Mouse (Mus musculus) heart, embryonic 16.5 days (tissue): Measurements from ENCODE around the gene Gpn1. TPM values are rescaled to one million over a fixed set of nuclear protein-coding genes. Genes with fewer than 3 reads are reported as not detected.
"Not testable (repeated sequence)": the region's sequence is repeated elsewhere in the genome, so short reads cannot be mapped to it uniquely, and the experiment has no call there.

ENCODE experiments used
- ATAC-seq: fragments of 200-750 bp; cut with Nextera tagmentation; replicated peaks from 2 replicates; pipeline ENCODE4 v1.8.0; 2017; ENCODE audit warnings: moderate number of reproducible peaks; ENCODE audit not compliant: insufficient read depth, low FRiP score; ENCODE audit errors: extremely low read depth
- H3K27ac ChIP-seq: fragments of 300-500 bp; sonication (generic); 2 replicates; pipeline ENCODE4 v1.5.1; 2014; ENCODE audit warnings: mild to moderate bottlenecking, low read length, control low read depth, moderate library complexity
- H3K27me3 ChIP-seq: fragments of 300-500 bp; sonication (generic); 2 replicates; pipeline ENCODE4 v1.6.1; 2014; ENCODE audit warnings: low read length, mixed read lengths; ENCODE audit not compliant: control insufficient read depth, insufficient read depth
- H3K36me3 ChIP-seq: fragments of 300-500 bp; sonication (generic); 2 replicates; pipeline ENCODE4 v1.6.1; 2014; ENCODE audit not compliant: control insufficient read depth, insufficient read depth
- H3K4me1 ChIP-seq: fragments of 300-500 bp; sonication (generic); 2 replicates; pipeline ENCODE4 v1.6.1; 2014; ENCODE audit warnings: low read length, mixed read lengths; ENCODE audit not compliant: control insufficient read depth, insufficient read depth
- H3K4me2 ChIP-seq: fragments of 300-500 bp; sonication (generic); 2 replicates; pipeline ENCODE4 v1.6.1; 2014; ENCODE audit warnings: low read depth, mild to moderate bottlenecking, control low read depth, low read length
- H3K4me3 ChIP-seq: fragments of 300-500 bp; sonication (generic); 2 replicates; pipeline ENCODE4 v1.5.1; 2014; ENCODE audit warnings: mild to moderate bottlenecking, control low read depth, low read length
- H3K9ac ChIP-seq: fragments of 300-500 bp; sonication (generic); 2 replicates; pipeline ENCODE4 v1.6.1; 2014; ENCODE audit warnings: low read length, control low read depth
- H3K9me3 ChIP-seq: fragments of 300-500 bp; sonication (generic); replicated peaks from 2 replicates; pipeline ENCODE4 v1.6.1; 2016; ENCODE audit warnings: low read length; ENCODE audit not compliant: control insufficient read depth
- WGBS: fragments of 180-500 bp; shearing (Covaris S2); extraction: QIAGEN DNeasy Blood & Tissue Kit; methylation state at CpG from one replicate; pipeline ENCODE4 v1.1.7; 2014; 5-methylcytosine and 5-hydroxymethylcytosine counted together
- polyA plus RNA-seq: library from polyadenylated mRNA; unstranded; fragments of >200 nt; fragmentation: Nextera tagmentation; extraction: Ambion mirVana; gene quantifications from 2 replicates; pipeline ENCODE4 v1.2.1, GENCODE M21; 2015

Gpn1 gene
- polyA plus RNA-seq, 1 experiment from 2014 or later, result 39.8 TPM

DNA sequence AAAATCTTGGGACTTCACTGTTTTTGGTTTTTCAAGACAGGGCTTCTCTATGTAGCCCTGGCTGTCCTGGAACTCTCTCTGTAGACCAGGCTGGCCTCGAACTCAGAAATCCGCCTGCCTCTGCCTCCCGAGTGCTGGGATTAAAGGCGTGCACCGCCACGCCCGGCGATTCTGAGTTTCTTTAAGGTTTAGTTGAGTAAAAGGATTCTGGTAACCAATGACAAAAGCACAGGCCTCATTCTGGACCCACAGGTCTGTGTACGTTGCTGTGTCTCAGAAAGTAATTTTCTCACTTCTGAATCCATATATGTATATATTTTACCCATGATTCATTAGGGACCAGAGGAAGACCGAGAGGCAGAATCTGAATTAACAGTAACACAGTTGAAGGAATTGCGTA lies 33.2 kb downstream of the Gpn1 start, which contains the start of gene Supt7l:
Gene Supt7l (minus strand): TSS at position 101 of the 400 bp plus-strand sequence.
- H3K4me3 ChIP-seq, result peak within 1 kb of the TSS; percentile 96
- peaks cover 27% of the 10 kb centered on the region for H3K36me3 ChIP-seq
- 71% methylated on average over 11 of the region's 11 CpGs for WGBS

DNA sequence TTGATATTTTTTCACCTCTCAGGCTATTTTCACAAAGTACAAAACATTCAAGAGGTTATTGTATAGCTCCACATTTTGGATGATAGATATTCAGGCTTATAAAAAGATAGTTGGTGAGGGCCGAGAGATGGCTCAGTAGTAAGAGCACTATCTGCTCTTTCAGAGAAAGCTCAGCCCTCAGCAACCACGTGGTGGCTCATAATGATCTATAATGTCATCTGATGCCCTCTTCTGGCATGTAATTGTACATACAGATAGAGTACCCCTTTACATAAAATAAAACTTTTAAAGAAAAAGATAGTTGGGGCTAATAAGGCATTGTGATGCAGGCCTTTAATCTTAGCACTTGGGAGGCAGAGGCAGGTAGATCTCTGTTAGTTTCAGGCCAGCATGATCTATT lies 34.0 kb downstream of the Gpn1 start:
- no peak overlapping the region for H3K27ac ChIP-seq
- no peaks in the 10 kb centered on the region for H3K27me3 ChIP-seq
- H3K36me3 ChIP-seq, result peaks cover 28% of the 10 kb centered on the region
- 57% methylated on average over 2 of the region's 2 CpGs for WGBS
- no peak overlapping the region for H3K9ac ChIP-seq
- no peak for ATAC-seq
- no peaks in the 10 kb centered on the region for H3K9me3 ChIP-seq
- no peak overlapping the region for H3K4me2 ChIP-seq
- no peak overlapping the region for H3K4me3 ChIP-seq
- peaks cover 19% of the 10 kb centered on the region for H3K4me1 ChIP-seq

More for the DNA sequence above, 33.2 kb downstream of the Gpn1 start, which contains the start of gene Supt7l:
- Histone ChIP-seq H3K27ac (peak within 1 kb of the TSS; percentile 87), H3K4me2 (peak within 1 kb of the TSS; percentile 98), H3K4me1 (peaks cover 19% of the 10 kb centered on the region), H3K9ac (peak within 1 kb of the TSS; percentile 91)
- not testable (repeated sequence) for ATAC-seq, H3K9me3 ChIP-seq, H3K27me3 ChIP-seq

DNA sequence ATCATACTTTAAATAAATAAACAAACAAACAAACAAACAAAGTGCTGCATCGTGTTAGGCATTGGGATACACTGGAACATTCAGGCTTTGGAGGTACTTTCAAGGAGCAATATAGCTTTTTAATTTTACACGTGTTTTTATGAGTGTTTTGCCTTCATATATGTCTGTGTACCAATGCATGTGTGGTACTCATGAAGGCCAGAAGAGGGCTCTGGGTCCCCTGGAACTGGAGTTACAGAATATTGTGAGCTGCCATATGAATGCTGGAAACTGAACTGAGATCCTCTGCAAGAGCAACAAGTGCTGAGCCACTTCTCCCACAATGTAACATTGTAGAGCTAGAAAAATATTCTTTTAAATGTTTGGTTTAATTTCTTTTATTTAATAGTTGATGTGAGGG lies 40.7 kb downstream of the Gpn1 start:
- no peak for ATAC-seq
- Histone ChIP-seq H3K4me2 (no peak overlapping the region), H3K4me3 (no peak overlapping the region), H3K36me3 (peaks cover 52% of the 10 kb centered on the region), H3K27me3 (no peaks in the 10 kb centered on the region), H3K9ac (no peak overlapping the region), H3K27ac (no peak overlapping the region), H3K4me1 (no peaks in the 10 kb centered on the region), H3K9me3 (no peaks in the 10 kb centered on the region)
- WGBS, result 84% methylated on average over 2 of the region's 2 CpGs

DNA sequence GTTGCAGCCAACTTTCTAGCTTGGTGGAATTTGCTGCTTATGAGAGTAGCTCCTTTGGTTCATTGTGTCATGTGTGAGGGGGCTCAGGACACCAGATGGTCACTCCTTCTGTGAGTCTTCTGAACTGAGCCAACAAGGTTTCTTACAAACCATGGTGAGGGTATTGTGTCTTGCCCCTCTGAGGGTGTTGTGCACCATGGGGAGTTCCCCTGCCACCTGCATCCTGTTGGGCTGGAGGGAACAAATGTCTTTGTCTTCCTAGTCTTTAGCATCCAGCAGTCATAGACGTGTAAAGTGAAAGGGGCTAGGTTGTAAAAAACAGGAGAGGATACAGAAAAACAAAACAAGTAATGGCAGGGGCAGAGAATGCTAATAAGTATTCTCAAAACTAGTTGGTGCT lies 64.9 kb downstream of the Gpn1 start:
- peaks cover 16% of the 10 kb centered on the region; the same call in 1 of the 2 replicates for H3K36me3 ChIP-seq
- WGBS, result 55% methylated on average over 1 of the region's 1 CpGs
- H3K4me2 ChIP-seq, result no peak overlapping the region

DNA sequence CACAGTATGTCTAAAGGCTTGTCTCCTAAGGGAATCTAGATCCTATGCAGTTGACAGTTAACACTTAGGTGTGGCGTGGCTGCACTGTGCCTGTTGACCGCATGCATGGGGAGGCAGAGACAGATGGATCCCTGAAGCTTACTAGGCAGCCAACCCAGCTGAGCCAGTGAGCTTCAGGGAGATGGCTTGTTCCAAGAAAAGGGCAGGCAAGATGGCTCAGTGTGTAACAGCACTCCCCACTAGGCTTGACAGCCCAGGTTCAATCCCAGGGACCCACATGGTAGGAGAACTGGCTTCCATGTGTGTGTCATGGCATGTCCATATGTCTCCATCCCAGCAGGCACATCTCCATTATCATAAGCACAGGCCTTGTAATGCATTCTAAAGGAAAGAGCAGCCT lies 65.8 kb downstream of the Gpn1 start:
- peaks cover 23% of the 10 kb centered on the region for H3K4me1 ChIP-seq
- WGBS, result 94% methylated on average over 2 of the region's 2 CpGs
- no peak overlapping the region for H3K4me2 ChIP-seq
- H3K36me3 ChIP-seq, result 0 out of 2 replicates have a peak, but pooled peaks cover 11% of the 10 kb centered on the region
- no peaks in the 10 kb centered on the region for H3K9me3 ChIP-seq
- no peak overlapping the region for H3K27ac ChIP-seq
- ATAC-seq, result no peak
- no peaks in the 10 kb centered on the region for H3K27me3 ChIP-seq
- H3K9ac ChIP-seq, result no peak overlapping the region
- no peak overlapping the region for H3K4me3 ChIP-seq

More for the DNA sequence above, 64.9 kb downstream of the Gpn1 start:
- Histone ChIP-seq H3K4me3 (no peak overlapping the region), H3K27ac (no peak overlapping the region), H3K9me3 (no peaks in the 10 kb centered on the region), H3K27me3 (no peaks in the 10 kb centered on the region), H3K9ac (no peak overlapping the region), H3K4me1 (peaks cover 14% of the 10 kb centered on the region)
- no peak for ATAC-seq

DNA sequence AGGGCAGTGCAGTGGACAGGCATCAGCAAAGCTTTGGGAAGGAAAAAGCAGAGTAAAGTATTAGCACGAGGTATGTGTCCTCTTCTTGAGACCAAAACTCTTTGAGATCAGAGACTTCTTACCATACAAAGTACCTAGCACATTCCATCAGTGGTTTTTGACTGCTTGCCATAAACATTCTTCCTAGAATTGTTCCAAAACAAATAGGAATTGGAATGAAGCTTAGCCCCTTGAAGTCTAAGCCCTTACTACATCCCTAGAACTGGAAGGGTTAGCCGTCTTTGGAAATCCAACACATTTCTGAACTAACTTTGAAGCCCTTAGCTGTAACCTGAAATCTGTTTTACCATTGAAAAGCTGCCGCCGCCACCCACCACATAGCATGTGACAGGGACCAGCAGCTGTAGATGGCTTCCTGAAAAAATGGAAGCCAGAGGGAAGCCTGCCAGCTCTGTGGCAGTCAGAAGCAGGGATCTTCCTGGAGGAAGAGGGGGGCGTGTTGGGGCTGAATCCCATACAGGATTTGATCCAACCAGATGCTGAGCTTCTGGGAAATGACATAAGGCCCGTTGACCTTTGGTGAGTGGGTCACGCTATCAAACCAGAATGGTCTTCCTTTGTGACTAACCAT lies 67.6 kb downstream of the Gpn1 start:
- peak; percentile 33; the same call in 1 of the 2 replicates for ATAC-seq
- peak overlapping the region; percentile 64 for H3K27ac ChIP-seq
- H3K4me2 ChIP-seq, result no peak overlapping the region
- no peaks in the 10 kb centered on the region for H3K9me3 ChIP-seq
- H3K27me3 ChIP-seq, result no peaks in the 10 kb centered on the region
- WGBS, result 60% methylated on average over 7 of the region's 7 CpGs
- peaks cover 24% of the 10 kb centered on the region for H3K4me1 ChIP-seq
- H3K4me3 ChIP-seq, result no peak overlapping the region
- 0 out of 2 replicates have a peak, but pooled peaks cover 4% of the 10 kb centered on the region for H3K36me3 ChIP-seq
- H3K9ac ChIP-seq, result no peak overlapping the region

Other genes starting within 250 kb of the Gpn1 start
- gene Krtcap3, start 243.1 kb upstream of the Gpn1 start, polyA plus RNA-seq, result 5.4 and 6.3 TPM in 2 replicates
- gene Ift172, start 203.6 kb upstream of the Gpn1 start, polyA plus RNA-seq, result 22.3 and 26.8 TPM in 2 replicates
- 15.7 and 16.9 TPM in 2 replicates for gene Fndc4, start 198.7 kb upstream of the Gpn1 start, polyA plus RNA-seq
- 0.16 and 0.18 TPM in 2 replicates for gene Gckr, start 197.3 kb upstream of the Gpn1 start, polyA plus RNA-seq
- gene Zfp512, start 42.3 kb upstream of the Gpn1 start, polyA plus RNA-seq, result 41.3 and 43.0 TPM in 2 replicates
- not detected in 2 replicates for gene 4930548H24Rik, start 9.0 kb upstream of the Gpn1 start, polyA plus RNA-seq
- 18.9 and 20.0 TPM in 2 replicates for gene Slc4a1ap, start 32.3 kb downstream of the Gpn1 start, polyA plus RNA-seq
- 18.6 and 20.2 TPM in 2 replicates for gene Supt7l, start 33.1 kb downstream of the Gpn1 start, polyA plus RNA-seq
- gene Mrpl33, start 102.2 kb downstream of the Gpn1 start, polyA plus RNA-seq, result 382 and 409 TPM in 2 replicates
- 3.8 and 5.2 TPM in 2 replicates for gene Rbks, start 202.9 kb downstream of the Gpn1 start, polyA plus RNA-seq
- gene Babam2, start 202.9 kb downstream of the Gpn1 start, polyA plus RNA-seq, result 39.9 and 47.4 TPM in 2 replicates